Mouse (Mus musculus) heart, postnatal 14 days (tissue): ENCODE measurements around the gene Ptgis. TPM values are rescaled to one million over a fixed set of nuclear protein-coding genes. Genes with fewer than 3 reads are reported as not detected.
A peak's percentile ranks its signal among the peaks of the same experiment; 100 is the strongest.

Experiments
- DNase-seq, 2 experiments: peaks; one replicate each; pipeline ENCODE4 v3.0.0; 2021 to 2022
- intact Hi-C: fragments of 180-260 bp; cut with DNase I; formaldehyde crosslinking; loops from one replicate; pipeline ENCODE4 v1.15.1; 2025
- total RNA-seq, 2 experiments: library from RNA; stranded (reverse); gene quantifications; 2 replicates each; pipeline ENCODE4 v1.2.3; 2021

Ptgis gene
- total RNA-seq, 2 experiments from 2014 or later = 24.5 to 25.5 TPM

DNA sequence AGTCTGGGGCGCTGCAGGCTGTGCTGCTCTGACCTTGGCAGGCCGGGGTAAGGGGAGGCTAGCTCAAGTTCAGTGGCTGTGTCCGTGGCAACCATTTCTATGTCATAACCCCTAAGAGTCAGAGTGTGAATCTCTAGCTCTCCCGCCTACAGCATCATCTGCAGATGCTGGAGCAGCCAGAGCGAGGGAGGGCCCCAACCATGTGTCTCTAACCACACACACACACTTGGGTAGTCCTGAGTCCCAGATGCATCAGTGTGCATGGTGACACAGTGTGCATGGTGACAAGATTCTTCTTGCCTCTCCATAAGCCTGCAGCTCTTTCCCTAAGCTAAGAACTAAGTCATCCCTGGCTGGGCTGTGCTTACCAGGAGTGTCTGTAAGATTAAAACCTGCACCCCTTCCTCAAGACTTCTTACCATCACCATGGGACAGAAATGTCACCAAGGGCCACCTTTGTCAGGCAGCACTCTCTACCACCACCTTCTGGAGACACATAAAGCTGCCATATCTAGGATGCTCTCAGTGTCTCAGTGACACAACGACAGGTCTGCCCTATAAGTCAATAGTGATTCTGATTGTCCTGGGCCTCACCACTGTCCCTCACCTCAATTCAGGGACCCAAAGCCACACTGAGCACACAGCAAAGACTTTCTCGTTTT, 36.8 kb downstream of the Ptgis start:
- intact Hi-C loops = loop anchor here (5.0 kb wide), 1 partner anchor 131 kb away; no protein-coding TSS in a partner anchor
- DNase-seq = no peak

DNA sequence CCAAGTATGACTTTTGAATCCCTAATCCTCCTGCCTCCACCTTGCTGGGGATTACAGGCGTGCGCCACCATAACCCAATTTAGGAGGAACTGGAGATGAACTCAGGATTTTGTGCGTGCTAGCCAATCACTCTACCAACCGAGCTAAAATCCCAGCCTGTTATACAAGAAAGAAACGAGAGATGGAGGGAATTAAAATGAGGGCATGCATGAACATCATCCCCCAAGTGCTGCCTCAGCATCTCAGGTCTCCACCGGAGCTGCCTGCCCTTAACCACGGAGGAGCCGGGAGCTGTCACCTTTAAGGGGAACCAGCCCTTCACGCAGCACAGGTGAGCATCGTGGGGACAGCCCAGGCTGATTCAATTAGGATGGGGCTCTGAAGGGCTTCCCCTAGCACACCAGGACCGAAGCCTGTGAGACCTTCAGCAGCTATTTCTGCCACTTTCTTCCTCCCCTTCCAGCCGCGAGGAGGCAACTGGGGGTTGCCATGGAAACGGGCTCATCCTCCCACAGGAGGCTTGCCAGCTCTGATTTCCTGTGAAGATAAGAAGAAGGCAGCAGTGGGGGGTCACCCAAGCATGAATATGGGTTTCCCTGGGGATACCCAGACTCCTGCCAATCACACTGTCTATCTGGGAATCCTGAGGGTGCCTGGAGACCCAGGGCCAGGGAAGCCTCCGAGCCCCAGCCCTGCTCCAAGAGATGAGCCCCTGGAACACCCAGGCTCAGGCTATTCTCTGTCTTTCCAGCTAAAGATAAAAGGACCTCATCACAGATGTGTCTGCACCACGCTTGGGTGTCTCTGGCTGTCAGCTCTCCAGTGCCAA, 38.7 kb downstream of the Ptgis start:
- no peak for DNase-seq
- intact Hi-C loops = loop anchor here (5.0 kb wide), 1 partner anchor 129 kb away; no protein-coding TSS in a partner anchor

DNA sequence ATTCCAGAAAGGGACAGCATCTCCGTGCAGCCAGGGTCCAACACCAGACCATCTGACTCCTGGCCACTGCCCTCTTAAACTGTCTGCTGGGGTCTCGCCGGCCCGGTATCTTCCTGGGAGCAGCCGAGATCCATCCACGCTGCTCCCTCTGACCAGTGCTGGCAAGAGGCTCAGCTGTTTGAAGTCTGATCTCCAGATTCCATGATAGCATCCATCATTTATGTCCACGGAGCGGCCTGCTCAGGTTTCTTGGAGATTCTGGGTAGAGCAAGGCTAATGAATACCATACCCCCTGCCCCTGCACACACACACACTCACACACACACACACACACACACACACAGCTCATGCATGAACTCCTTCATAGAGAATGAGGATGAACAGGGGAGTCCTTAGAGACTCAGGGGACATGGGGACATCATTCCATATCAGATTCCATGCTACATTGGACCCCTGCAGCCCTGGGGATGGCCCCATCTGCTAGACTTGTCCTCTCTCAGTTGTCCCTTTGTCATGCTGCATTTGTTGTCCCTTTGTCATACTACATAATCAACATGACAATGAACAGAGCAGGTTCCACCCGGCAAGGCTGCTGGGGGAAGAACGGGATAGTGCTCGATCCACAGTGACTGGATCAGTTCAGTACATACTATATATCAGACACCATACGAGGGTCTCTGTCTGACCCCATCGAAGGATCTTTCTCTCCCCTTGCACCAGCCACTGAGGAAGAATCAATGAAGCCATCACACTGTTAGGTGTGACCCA, 41.6 kb downstream of the Ptgis start:
- intact Hi-C loops = no loop called here
- no peak for DNase-seq

DNA sequence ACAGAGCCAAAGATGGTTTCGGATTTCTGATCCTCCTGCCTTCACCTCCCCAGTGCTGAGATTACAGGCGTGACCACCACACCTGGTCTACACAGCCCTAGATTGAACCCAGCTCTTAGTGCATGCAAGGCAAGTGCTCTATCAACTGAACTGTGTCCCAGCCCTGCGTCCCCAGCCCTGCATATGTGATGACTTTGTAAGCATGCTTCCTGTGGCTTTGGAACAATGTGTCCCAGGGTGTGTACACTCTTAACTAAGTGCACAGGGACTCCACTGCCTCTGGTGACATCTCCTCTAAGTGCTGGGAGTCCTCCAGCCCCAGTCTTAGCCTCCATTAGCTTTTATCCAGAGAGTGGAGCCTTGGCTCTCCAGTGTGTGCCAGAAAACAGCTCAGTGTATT, 47.0 kb downstream of the Ptgis start:
- intact Hi-C loops = no loop called here
- DNase-seq = no peak

DNA sequence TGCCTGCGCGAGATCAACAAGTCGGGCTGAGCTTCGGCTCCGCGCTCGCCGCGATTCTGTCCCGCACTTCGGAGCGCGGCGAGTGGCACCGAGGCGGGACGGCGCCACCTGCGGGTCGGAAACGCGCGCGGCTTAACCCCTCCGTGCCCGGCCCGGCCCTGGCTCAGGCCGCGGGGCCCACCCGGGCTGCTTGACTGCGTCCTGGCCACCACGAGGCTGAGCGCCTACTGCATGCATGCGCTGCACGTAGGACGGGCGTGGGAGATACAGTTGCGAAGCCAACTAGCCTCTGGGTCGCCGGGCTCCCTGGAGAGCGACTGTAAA, 50.4 kb downstream of the Ptgis start, which contains the start of gene Kcnb1:
Gene Kcnb1, minus strand, starts transcription at position 80 of the 324 bp plus-strand sequence.
- intact Hi-C loops = no loop called here
- DNase-seq = peak; percentile 86 to 90

DNA sequence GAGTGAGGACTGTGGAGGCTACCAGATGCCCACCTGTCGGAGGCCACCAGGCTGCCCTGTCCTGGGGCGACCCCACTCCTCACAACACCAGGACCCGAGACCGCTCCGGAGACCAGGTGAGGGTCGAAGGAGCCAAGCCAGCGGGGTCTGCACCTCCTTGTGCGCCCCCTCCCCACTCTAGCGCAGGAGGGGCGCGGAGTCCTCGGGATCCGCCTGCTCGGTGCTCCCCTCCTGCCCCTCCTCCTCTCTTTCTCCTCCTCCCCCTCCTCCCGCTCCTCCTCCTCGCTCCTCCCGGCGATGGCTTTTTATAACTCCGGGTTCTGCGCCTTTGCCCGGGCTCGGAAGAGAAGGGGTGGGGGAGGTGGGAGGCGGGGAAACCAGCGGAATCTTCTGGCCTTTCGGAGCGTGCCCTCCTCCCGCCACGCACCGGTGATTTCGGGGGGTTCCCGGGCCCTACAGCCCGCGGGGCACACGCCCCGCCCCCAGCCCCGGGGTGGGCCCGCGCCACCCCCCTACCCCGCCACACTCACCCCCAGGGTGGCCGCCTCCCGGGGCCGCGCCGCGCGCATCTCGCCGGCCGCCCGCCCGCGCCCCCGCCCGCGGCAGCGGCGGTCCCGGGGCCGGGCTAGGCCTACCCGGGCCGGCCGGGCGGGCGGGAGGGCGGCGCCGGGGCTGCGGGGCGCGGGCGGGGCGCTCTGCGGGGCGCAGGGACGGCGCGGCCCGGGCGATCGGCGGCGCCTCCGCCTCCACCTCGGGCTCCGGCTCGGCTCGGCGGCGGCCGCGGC, 50.9 kb downstream of the Ptgis start:
- DNase-seq = peak; percentile 56 to 60
- intact Hi-C loops = loop anchor here (2.0 kb wide), 2 partner anchors 29 to 77 kb away; no protein-coding TSS in a partner anchor

DNA sequence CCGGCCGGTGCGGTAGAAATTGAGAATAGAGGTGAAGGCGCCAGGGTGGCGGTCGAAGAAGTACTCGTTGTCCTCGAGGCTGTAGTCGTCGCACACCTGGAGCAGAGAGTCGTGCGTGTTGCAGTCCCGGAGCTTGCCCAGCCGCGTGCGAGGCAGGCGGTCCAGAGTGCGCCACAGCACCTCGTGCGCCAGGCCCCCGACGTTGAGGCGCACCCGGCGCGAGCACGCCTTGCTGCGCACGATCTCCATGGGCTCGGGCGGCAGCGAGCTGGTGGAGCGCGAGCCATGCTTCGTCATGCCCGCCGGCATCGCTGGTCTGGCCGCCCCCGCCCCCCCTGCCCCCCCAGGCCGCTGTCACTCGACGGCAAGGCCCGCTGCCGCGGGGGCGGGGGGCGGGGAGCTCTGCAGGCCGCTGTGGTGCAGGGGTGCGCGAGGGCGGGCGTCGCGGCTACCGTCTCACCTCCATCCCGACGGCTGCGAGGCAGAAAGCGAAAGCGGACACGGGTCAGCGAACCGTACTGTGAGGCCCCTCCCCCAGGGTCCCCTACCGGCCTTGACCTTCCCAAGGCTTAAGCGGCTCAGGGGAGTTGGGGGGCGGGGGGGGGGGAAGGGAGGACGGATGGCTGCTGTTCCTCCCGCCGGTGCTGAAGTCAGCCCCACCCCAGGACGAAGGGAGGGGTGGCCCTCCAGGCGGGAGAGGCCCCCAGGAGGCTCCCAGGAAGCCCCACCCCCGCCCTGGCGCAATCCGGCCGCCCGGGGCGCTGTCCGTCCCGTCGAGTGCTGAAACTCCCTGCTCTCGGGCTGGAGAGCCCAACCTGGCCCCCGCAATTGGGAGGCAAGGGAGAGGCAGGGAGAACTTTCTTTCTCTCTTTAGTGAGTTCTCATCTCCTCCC, 51.8 kb downstream of the Ptgis start:
- intact Hi-C loops = loop anchor here (2.0 kb wide), 2 partner anchors 30 to 76 kb away; no protein-coding TSS in a partner anchor

DNA sequence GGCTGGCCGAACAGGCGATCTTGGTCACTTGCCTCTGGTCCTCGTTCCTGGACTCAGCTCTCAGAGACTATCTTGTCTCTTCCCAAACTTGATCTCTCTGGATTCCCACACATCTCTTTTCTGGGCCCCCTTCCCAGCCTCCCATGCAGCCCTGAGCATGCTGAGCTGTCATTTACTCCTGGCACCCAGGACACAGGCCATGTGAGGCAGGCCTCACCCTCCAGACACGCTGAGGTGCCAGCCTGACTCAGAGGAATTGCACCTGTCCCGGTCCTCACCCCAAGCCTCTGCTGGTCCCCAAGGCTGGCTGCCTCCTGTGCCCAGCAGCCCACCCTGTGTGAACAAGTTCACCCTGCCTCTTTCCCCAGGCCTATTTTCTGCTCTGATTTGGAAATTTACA, 53.3 kb downstream of the Ptgis start:
- intact Hi-C loops = no loop called here

More for the DNA sequence above, 51.8 kb downstream of the Ptgis start:
- DNase-seq = peak; percentile 91 to 95

DNA sequence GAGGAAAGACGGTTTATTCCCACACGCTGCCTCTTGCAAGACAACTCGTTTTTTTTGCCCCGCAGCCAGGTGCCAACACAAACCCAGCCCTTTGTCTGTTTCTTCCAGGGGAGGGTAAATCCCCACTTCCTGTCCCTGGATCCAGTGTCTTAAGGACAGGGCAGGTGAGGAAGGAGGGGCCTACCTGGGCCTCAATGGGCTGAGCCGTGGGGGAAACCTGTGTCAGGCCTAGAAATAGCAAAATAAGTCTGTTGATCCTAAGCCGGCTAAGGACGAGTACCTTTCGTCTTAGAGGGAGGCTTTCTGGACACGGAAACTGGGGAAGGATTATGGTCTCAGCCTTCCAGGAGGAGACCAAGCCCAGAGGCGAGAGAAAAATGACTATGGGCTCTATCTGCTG, 53.9 kb downstream of the Ptgis start:
- intact Hi-C loops = no loop called here
- no peak for DNase-seq

More for the DNA sequence above, 53.3 kb downstream of the Ptgis start:
- no peak for DNase-seq

DNA sequence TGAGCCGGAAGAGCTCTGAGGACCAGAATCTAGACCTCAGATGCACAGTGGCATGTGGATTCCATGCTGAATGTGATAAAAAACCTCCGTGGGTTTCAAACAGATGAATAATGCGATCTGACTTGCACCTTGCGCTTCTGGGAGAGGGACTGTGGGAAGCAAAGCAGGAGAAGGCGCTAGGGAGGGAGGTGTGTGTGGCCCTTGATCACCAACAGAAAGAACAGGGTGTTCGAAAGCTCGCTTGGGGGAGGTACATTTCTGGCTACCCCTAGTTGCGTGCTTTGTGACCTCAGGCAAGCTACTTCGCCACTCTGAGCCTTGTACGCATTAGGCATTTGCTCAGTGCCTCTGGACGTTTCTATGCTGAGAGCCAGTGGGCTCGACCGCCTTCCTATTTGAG, 54.4 kb downstream of the Ptgis start:
- intact Hi-C loops = no loop called here
- DNase-seq = no peak

DNA sequence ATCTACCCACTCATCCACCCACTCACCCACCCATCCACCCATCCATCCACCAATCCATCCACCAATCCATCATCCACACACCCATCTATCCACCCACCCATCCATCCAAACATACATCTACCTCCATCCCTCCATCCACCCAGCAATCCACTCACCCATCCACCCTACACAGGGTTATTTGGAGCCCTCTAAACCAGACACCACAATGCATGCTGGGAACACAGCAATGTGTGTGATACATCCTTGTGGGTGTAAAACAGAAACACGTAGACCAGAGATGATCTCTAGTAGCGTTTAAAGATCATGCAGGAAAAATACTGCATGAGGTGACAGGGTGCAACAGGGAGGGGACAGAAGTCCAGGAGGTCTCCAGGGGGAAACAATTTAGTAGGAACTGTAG, 55.0 kb downstream of the Ptgis start:
- DNase-seq = no peak
- intact Hi-C loops = no loop called here

DNA sequence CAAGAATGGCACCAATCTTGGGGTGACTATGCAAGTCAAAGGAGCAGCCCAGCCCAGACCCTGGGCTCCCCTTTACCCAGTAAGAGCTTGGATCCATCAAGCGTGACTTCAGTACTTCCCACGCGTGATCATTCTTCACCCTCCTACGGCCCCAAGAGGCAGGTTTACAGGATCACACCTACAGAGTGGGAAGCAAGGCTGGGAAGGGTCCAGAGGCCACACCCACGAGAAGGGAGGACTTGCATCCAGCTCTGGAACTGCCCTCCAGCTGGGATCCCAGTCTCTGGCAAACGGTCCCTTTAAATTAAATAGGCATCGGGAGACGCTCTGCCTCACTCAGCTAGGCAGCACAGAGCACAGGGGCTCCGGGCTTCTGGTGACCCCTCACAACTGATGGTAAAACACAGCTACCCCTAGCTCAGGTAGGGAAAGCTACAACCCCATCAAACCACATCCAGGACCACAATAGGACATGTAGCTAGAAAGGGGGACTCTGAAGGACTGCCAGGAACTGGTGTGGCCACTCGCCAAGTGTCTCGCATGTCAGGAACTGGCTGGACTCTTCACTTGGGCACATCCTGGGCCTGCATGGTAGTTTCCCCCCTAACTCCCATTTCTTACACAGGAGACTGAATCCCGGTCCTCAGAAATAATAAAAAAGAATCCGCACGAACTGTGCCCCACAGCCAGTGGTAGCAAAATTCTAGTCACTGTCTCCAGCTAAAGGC, 58.6 kb downstream of the Ptgis start:
- DNase-seq = no peak
- intact Hi-C loops = no loop called here

DNA sequence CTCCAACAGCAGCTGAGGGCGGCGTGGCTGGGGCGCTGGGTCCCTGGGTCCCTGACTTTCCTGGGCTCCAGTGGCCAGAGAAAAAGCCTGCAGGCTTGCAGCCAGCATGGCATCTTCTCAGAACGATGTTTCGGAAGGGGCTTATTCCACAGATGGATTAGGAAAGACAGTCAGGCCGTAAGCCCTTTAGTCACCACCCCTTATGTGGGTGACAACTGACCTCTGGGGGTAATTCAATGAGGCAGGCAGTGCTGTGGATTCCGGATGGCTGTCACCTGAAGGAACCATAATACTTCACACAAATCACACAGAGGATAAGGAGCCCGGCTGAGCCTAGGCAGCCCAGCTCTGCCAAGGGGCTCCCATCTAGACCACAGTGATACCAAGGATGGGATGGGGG, 59.3 kb downstream of the Ptgis start:
- intact Hi-C loops = no loop called here
- no peak for DNase-seq

DNA sequence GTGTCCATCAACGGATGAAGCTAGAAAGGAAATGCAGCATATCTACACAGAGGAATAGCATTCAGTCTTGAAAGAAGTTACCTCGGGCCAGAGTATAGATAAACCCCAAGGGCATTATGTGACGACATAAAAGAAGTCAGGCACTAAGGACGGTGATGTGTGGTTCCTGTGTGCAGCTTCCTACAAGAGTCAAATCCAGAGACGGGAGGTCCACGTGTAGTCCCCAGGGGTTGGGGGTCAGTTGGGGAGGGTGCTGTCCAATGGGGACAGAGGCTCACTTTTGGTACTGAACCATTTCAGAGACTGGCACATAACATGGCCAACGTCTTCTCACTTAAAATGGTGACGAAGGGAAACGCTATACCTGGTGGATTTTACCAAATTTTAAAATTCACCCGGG, 61.1 kb downstream of the Ptgis start:
- intact Hi-C loops = no loop called here

DNA sequence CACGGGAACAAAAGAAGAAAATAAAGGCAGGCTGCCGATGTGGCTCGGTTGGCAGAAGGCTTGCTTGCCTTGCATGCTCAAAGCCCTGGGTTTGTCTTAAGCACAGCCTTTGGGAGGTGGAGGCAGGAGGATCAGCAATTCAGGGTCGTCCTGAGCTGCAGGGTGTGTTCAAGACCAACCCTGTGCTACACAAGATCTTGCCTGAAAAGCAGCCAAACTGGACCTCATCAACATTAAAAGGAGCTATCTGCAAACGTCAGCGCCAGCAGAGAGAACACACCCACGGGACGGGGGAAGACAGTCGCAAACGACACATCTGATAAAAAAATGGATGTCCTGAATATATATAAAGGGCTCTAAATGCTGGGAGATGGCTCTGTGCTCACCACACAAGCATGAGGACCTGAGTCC, 63.2 kb downstream of the Ptgis start:
- DNase-seq = no peak
- intact Hi-C loops = no loop called here

More for the DNA sequence above, 61.1 kb downstream of the Ptgis start:
- no peak for DNase-seq

DNA sequence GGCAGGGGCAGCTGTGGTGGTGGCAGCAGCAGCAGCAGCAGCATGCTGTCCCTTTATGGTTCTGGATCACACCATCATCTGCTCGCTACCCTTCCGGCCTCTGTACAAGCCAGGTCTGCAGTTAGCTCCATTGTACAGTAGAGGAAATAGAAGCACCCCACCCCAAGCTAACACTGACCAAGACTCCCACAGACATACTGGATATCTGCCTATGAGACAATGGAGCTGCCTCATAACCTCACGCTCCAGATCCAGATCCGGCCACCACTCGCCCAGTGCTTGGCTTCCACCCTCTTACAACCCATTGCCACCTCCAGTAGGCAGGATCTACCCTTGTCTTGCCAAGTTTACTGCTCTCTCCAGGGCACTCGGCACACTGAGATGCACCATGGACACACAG, 65.1 kb downstream of the Ptgis start:
- no peak for DNase-seq
- intact Hi-C loops = no loop called here

DNA sequence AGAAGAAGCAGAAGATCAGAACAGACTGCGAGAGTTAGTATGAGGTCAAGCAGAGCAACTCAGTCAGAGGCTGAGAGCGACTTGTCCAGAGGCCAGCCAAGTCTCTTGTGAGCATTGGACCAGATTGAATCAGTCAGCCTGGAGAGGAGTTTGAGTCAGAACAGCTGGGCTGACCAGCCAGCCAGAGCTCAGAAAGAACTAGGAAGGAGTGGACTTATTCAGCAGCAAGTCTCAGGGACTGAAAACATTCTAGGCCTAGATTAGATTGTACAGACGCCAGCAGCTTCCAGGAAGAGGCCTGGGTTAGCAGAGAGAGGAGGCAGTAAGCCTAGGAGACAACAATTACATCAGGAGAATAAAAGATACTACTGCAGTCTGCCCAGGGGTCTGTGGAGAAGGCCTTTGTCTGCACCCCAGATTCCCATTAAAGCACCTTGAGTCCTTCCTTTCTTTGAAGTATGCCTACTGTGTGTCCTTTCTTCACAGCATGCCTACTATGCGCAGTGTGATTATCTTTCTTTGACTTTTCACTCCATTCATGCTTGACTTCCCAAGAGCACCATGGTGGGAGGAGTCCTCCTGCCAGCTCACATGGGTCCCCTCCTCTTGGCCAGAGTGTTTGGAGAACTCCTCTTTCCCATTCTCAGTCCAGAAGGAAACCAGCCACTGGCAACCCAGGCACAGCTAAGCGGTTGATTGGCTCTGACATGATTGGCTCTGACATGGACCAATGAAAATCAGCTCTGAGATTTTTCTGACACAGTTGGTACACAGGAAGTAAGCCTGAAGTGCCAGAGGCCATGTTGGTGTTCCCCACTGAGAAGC, 67.1 kb downstream of the Ptgis start:
- peak; percentile 64 to 72 for DNase-seq
- intact Hi-C loops = no loop called here
